Comparison of ENCODE assay signal across 25 mouse cellular contexts in the genomic region with DNA sequence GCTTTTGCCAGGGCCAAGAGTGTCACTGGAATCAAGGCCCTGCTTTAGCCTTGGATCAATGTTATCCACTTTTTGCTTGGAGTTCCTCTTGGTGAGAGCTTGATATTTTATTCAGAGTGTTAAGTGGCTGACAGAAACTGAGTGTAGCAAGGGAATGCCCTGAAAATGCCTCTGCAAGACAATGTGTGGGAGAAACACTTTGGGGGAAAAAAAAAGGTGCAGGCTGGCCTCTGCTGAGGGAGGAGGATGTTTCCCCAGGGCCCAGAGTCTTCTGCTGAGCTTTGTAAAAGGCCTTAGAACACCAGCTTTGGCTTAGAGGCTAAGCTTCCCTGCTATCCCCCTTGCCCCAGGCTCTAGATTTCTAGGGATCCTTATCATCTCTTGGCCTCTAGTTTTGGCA. TPM values are rescaled to one million over a fixed set of nuclear protein-coding genes. Genes with fewer than 3 reads are reported as not detected.
DNase-seq lines count a peak whose midpoint lies in the region; ATAC-seq and TF ChIP-seq lines count a peak whose summit lies in the region.
"Had no signal": no experiment of that assay in that cellular context is flagged by ENCODE, and none has a peak within 500 bp of the region (broad histone marks: within the 10 kb centered on the region; RNA-seq: fewer than 3 reads in every experiment).

No protein-coding gene starts in this region.

- DNase-seq in gastrocnemius, adult 2 months, result no peak
- DNase-seq in gastrocnemius, postnatal 36 days, result no peak
- DNase-seq in CH12.LX (ENCODE audit: extremely low read depth), result no peak
- no peak for DNase-seq in forebrain, embryonic 14.5 days (ENCODE audit: low spot score)
- DNase-seq: adrenal gland, postnatal 14 days; cerebellum, adult 18-20 months; cerebellum, adult 9-10 months; cerebellum, postnatal 25 days; gastrocnemius, postnatal 25 days; heart, adult 2 months; heart, postnatal 14 days; heart, postnatal 4 days had no signal

- in situ Hi-C loops in CH12.LX (cut with MboI; ENCODE audit: low pct_ligation_motif_present, low pct_unique_long_range_greater_than_20kb, low sequenced_read_pairs), result loop anchor here (5.0 kb wide), 1 partner anchor 151 kb away; no protein-coding TSS in a partner anchor

- no peak for TF ChIP-seq CTCF in gastrocnemius, adult 2 months (IDR thresholded peaks at IDR 0.05)
- no peak for TF ChIP-seq CTCF in CH12.LX (conservative IDR thresholded peaks at IDR 0.05 in 1 of 2, IDR thresholded peaks at IDR 0.05 in 1 of 2; ENCODE audit: low read depth in 2 of 2, low read length in 2 of 2)
- no peak for TF ChIP-seq CTCF in olfactory bulb, adult 2 months (IDR thresholded peaks at IDR 0.05; ENCODE audit: insufficient read depth, low read depth, low read length)

- intact Hi-C loops in gastrocnemius, adult 2 months (cut with DNase I), result no loop called here
- intact Hi-C loops in gastrocnemius, postnatal 36 days (cut with DNase I), result no loop called here

- dilution Hi-C loops in CH12.LX (cut with MboI; ENCODE audit: extremely low pct_ligation_motif_present, extremely low pct_unique_long_range_greater_than_20kb, low sequenced_read_pairs), result no loop called here

- 0 out of 2 replicates have a peak overlapping the region, but pooled peaks have one; percentile 0 for H3K9ac ChIP-seq in CH12.LX (ENCODE audit: insufficient read depth, low read depth)
- no peak overlapping the region for H3K9ac ChIP-seq in intestine, embryonic 15.5 days
- no peak overlapping the region for H3K9ac ChIP-seq in forebrain, embryonic 14.5 days (ENCODE audit: low read length)
- H3K9ac ChIP-seq: embryonic facial prominence, embryonic 12.5 days; embryonic facial prominence, embryonic 15.5 days; forebrain, embryonic 15.5 days; heart, embryonic 13.5 days; hindbrain, embryonic 14.5 days had no signal

- no peak overlapping the region for H3K4me3 ChIP-seq in gastrocnemius, adult 2 months
- H3K4me3 ChIP-seq in CH12.LX (replicated peaks in 1 of 3; ENCODE audit: low read depth in 2 of 3, low read length in 2 of 3, poor library complexity in 1 of 3), result no peak overlapping the region
- no peak overlapping the region for H3K4me3 ChIP-seq in olfactory bulb, adult 2 months (ENCODE audit: insufficient read depth, low read depth, low read length)
- no peak overlapping the region for H3K4me3 ChIP-seq in intestine, embryonic 15.5 days (replicated peaks)
- no peak overlapping the region for H3K4me3 ChIP-seq in forebrain, embryonic 14.5 days (ENCODE audit: low read depth, low read length)
- H3K4me3 ChIP-seq: embryonic facial prominence, embryonic 12.5 days; embryonic facial prominence, embryonic 15.5 days; forebrain, embryonic 15.5 days; heart, adult 2 months; heart, embryonic 10.5 days; heart, embryonic 13.5 days had no signal

- no peaks in the 10 kb centered on the region for H3K79me2 ChIP-seq in CH12.LX (replicated peaks; ENCODE audit: control insufficient read depth, extremely low read depth, insufficient read depth, poor library complexity, severe bottlenecking)

- H3K4me2 ChIP-seq in CH12.LX (ENCODE audit: insufficient read depth, low read depth, poor library complexity, severe bottlenecking), result no peak overlapping the region
- H3K4me2 ChIP-seq in intestine, embryonic 15.5 days (replicated peaks), result no peak overlapping the region
- H3K4me2 ChIP-seq in forebrain, embryonic 14.5 days (ENCODE audit: low read length), result no peak overlapping the region
- H3K4me2 ChIP-seq: embryonic facial prominence, embryonic 12.5 days; embryonic facial prominence, embryonic 15.5 days; forebrain, embryonic 15.5 days; heart, embryonic 13.5 days; hindbrain, embryonic 14.5 days had no signal

- H3K4me1 ChIP-seq in CH12.LX (ENCODE audit: control insufficient read depth in 1 of 2, insufficient read depth in 2 of 2), result peaks cover 39 to 85% of the 10 kb centered on the region in 2 experiments
- H3K4me1 ChIP-seq in olfactory bulb, adult 2 months (ENCODE audit: control insufficient read depth, insufficient read depth, low read length), result peaks cover 35% of the 10 kb centered on the region
- no peaks in the 10 kb centered on the region for H3K4me1 ChIP-seq in intestine, embryonic 15.5 days (replicated peaks)
- no peaks in the 10 kb centered on the region for H3K4me1 ChIP-seq in forebrain, embryonic 14.5 days (ENCODE audit: control insufficient read depth, insufficient read depth, low read length)
- H3K4me1 ChIP-seq: forebrain, embryonic 15.5 days; heart, embryonic 10.5 days had no signal

- no peaks in the 10 kb centered on the region for H3K27me3 ChIP-seq in CH12.LX (replicated peaks)
- no peaks in the 10 kb centered on the region for H3K27me3 ChIP-seq in intestine, embryonic 15.5 days (replicated peaks)
- no peaks in the 10 kb centered on the region for H3K27me3 ChIP-seq in forebrain, embryonic 14.5 days (replicated peaks; ENCODE audit: control insufficient read depth, insufficient read depth, low read length)
- H3K27me3 ChIP-seq: embryonic facial prominence, embryonic 12.5 days; embryonic facial prominence, embryonic 15.5 days; forebrain, embryonic 15.5 days had no signal

- H3K36me3 ChIP-seq in CH12.LX (replicated peaks in 1 of 2; ENCODE audit: control insufficient read depth in 1 of 2, insufficient read depth in 1 of 2, low read length in 1 of 2), result no peaks in the 10 kb centered on the region
- no peaks in the 10 kb centered on the region for H3K36me3 ChIP-seq in intestine, embryonic 15.5 days
- no peaks in the 10 kb centered on the region for H3K36me3 ChIP-seq in forebrain, embryonic 14.5 days (ENCODE audit: control insufficient read depth, insufficient read depth, low read length)
- H3K36me3 ChIP-seq: embryonic facial prominence, embryonic 12.5 days; embryonic facial prominence, embryonic 15.5 days; forebrain, embryonic 15.5 days; G1E; heart, embryonic 10.5 days; heart, embryonic 13.5 days had no signal

- no peak for TF ChIP-seq RAD21 in CH12.LX (IDR thresholded peaks at IDR 0.05; ENCODE audit: low read depth, low read length)

- TF ChIP-seq POLR2A in CH12.LX (IDR thresholded peaks at IDR 0.05; ENCODE audit: low read depth, low read length), result no peak
- no peak for TF ChIP-seq POLR2A in olfactory bulb, adult 2 months (IDR thresholded peaks at IDR 0.05; ENCODE audit: insufficient read depth, low read depth, low read length)

- no peaks in the 10 kb centered on the region for H3K9me3 ChIP-seq in CH12.LX (replicated peaks; ENCODE audit: low read length)
- no peaks in the 10 kb centered on the region for H3K9me3 ChIP-seq in intestine, embryonic 15.5 days
- no peaks in the 10 kb centered on the region for H3K9me3 ChIP-seq in forebrain, embryonic 14.5 days (replicated peaks; ENCODE audit: control insufficient read depth, low read length)
- H3K9me3 ChIP-seq: embryonic facial prominence, embryonic 12.5 days; embryonic facial prominence, embryonic 15.5 days; forebrain, embryonic 15.5 days; G1E; heart, embryonic 10.5 days; heart, embryonic 13.5 days had no signal

- H3K27ac ChIP-seq in gastrocnemius, adult 2 months, result peak overlapping the region; percentile 76
- H3K27ac ChIP-seq in CH12.LX (ENCODE audit: insufficient read depth, low read depth), result no peak overlapping the region
- peak overlapping the region; percentile 21; the same call in 1 of the 2 replicates for H3K27ac ChIP-seq in olfactory bulb, adult 2 months (ENCODE audit: insufficient read depth, low read depth, low read length)
- H3K27ac ChIP-seq in intestine, embryonic 15.5 days, result no peak overlapping the region
- no peak overlapping the region for H3K27ac ChIP-seq in forebrain, embryonic 14.5 days (ENCODE audit: low read depth, low read length)
- H3K27ac ChIP-seq: embryonic facial prominence, embryonic 12.5 days; embryonic facial prominence, embryonic 15.5 days; forebrain, embryonic 15.5 days; heart, adult 2 months; heart, embryonic 10.5 days; heart, embryonic 13.5 days; hindbrain, embryonic 14.5 days; hindbrain, postnatal 0 days had no signal

- TF ChIP-seq EP300 in CH12.LX (IDR thresholded peaks at IDR 0.05; ENCODE audit: low read length), result no peak

- ATAC-seq in intestine, embryonic 15.5 days, result no peak
- ATAC-seq in forebrain, embryonic 14.5 days, result no peak
- ATAC-seq: forebrain, embryonic 15.5 days; hindbrain, postnatal 0 days; inflammation-experienced regulatory T-cells, adult 6 months; intestine, postnatal 0 days; Patski had no signal

TF ChIP-seq in CH12.LX, 34 proteins besides CTCF, POLR2A, EP300 and RAD21:
- no peak for TF ChIP-seq MXI1 (IDR thresholded peaks at IDR 0.05; ENCODE audit: low read depth, low read length)
- no peak for TF ChIP-seq SMC3 (IDR thresholded peaks at IDR 0.05; ENCODE audit: low read depth, low read length)
- no peak for TF ChIP-seq RCOR1 (conservative IDR thresholded peaks at IDR 0.05; ENCODE audit: low read depth, low read length)
- TF ChIP-seq ZNF384 (IDR thresholded peaks at IDR 0.05; ENCODE audit: low read depth, low read length), result peak; percentile 63
- no peak for TF ChIP-seq BHLHE40 (IDR thresholded peaks at IDR 0.05; ENCODE audit: low read depth, low read length)
- no peak for TF ChIP-seq HCFC1 (IDR thresholded peaks at IDR 0.05; ENCODE audit: low read depth, low read length)
- no peak for TF ChIP-seq JUND (conservative IDR thresholded peaks at IDR 0.05; ENCODE audit: low read depth, low read length)
- 0 out of 2 replicates have a peak, but pooled peaks have one; percentile 26 for TF ChIP-seq CHD2 (IDR thresholded peaks at IDR 0.05; ENCODE audit: low read length)
- TF ChIP-seq ETS1 (conservative IDR thresholded peaks at IDR 0.05; ENCODE audit: low read depth, low read length), result no peak
TF ChIP-seq in CH12.LX: peak in this region for 2.

RNA-seq across cellular contexts. Expression of a gene that starts 45.0 kb away (rescaled TPM):
- 10 to 100 TPM; 14.3 to 23.3 TPM for total RNA-seq in gastrocnemius, adult 2 months (2021)
- 10 to 100 TPM; 12.9 to 17.9 TPM for total RNA-seq in gastrocnemius, postnatal 36 days (2021)
- total RNA-seq in CH12.LX (2012; rRNA removed) (13.3 and 16.8 TPM in 2 replicates), CH12.LX (2014; rRNA removed) (24.7 and 27.8 TPM in 2 replicates)
- polyA plus RNA-seq in CH12.LX (2012; ENCODE audit: insufficient read length, low read depth), result 14.9 and 25.2 TPM in 2 replicates
- not detected in 2 replicates for polyA plus RNA-seq in olfactory bulb, adult 2 months (2012; ENCODE audit: insufficient read depth, insufficient read length, low replicate concordance, missing spikeins)
- 43.6 and 48.2 TPM in 2 replicates for polyA plus RNA-seq in intestine, embryonic 15.5 days (2015; fragmentation: Nextera tagmentation; extraction: Ambion mirVana)
- polyA plus RNA-seq in forebrain, embryonic 14.5 days (2014; fragmentation: Nextera tagmentation; extraction: Ambion mirVana), result 176 and 193 TPM in 2 replicates

RNA-seq across cellular contexts. Expression of a gene that starts 57.7 kb away (rescaled TPM):
- 10 to 100 TPM; 20.0 to 24.6 TPM for total RNA-seq in gastrocnemius, adult 2 months (2021)
- 10 to 100 TPM; 16.4 to 18.9 TPM for total RNA-seq in gastrocnemius, postnatal 36 days (2021)
- total RNA-seq in CH12.LX (2012; rRNA removed), result 46.9 and 50.9 TPM in 2 replicates
- total RNA-seq in CH12.LX (2014; rRNA removed), result 48.1 and 50.0 TPM in 2 replicates
- polyA plus RNA-seq in CH12.LX (2012; ENCODE audit: insufficient read length, low read depth), result 95.0 and 99.3 TPM in 2 replicates
- 297 and 604 TPM in 2 replicates for polyA plus RNA-seq in olfactory bulb, adult 2 months (2012; ENCODE audit: insufficient read depth, insufficient read length, low replicate concordance, missing spikeins)
- polyA plus RNA-seq in intestine, embryonic 15.5 days (2015; fragmentation: Nextera tagmentation; extraction: Ambion mirVana), result 47.9 and 50.0 TPM in 2 replicates
- 64.4 and 81.6 TPM in 2 replicates for polyA plus RNA-seq in forebrain, embryonic 14.5 days (2014; fragmentation: Nextera tagmentation; extraction: Ambion mirVana)

Comparison
In these comparisons a context has a peak if more than half of its experiments do, and no peak if none do; other contexts are left out.
1. H3K27ac ChIP-seq: peak in gastrocnemius, adult 2 months (single experiment) and olfactory bulb, adult 2 months (single experiment); none in CH12.LX (single experiment), intestine, embryonic 15.5 days (single experiment) and forebrain, embryonic 14.5 days (single experiment).
2. RNA of a gene that starts 45.0 kb away (polyA plus RNA-seq): 176 to 193 TPM in forebrain, embryonic 14.5 days, 43.6 to 48.2 TPM in intestine, embryonic 15.5 days and 14.9 to 25.2 TPM in CH12.LX; not detected in olfactory bulb, adult 2 months; every median in the first group is over 10 times any median in the second.